ENCODE assay signal across 16 mouse cellular contexts in genomic region chr13:31656249-31656648, GRCm38 (mm10). TPM values are rescaled to one million over a fixed set of nuclear protein-coding genes. Genes with fewer than 3 reads are reported as not detected.
A peak's percentile ranks its signal among the peaks of the same experiment; 100 is the strongest.
DNase-seq lines count a peak whose midpoint lies in the region; ATAC-seq and TF ChIP-seq lines count a peak whose summit lies in the region.
"Had no signal": no experiment of that assay in that cellular context is flagged by ENCODE, and none has a peak within 500 bp of the region (broad histone marks: within the 10 kb centered on the region; RNA-seq: fewer than 3 reads in every experiment).

No protein-coding gene starts in this region.

- H3K9ac ChIP-seq in embryonic facial prominence, embryonic 11.5 days (replicated peaks; ENCODE audit: low read length): no peak overlapping the region
- H3K9ac ChIP-seq in MEL (ENCODE audit: control insufficient read depth, low read depth, low read length, poor library complexity, severe bottlenecking): no peak overlapping the region
- H3K9ac ChIP-seq: heart, embryonic 12.5 days; liver, embryonic 13.5 days; neural tube, embryonic 13.5 days had no signal

- H3K27me3 ChIP-seq in embryonic facial prominence, embryonic 11.5 days (ENCODE audit: control insufficient read depth, insufficient read depth, low read length): no peaks in the 10 kb centered on the region
- peaks cover 29% of the 10 kb centered on the region for H3K27me3 ChIP-seq in embryonic facial prominence, embryonic 10.5 days (replicated peaks; ENCODE audit: low read depth, poor library complexity, severe bottlenecking)
- H3K27me3 ChIP-seq in MEL (ENCODE audit: control insufficient read depth in 1 of 2, insufficient read depth in 2 of 2, low read length in 2 of 2): peaks cover 0 to 1% of the 10 kb centered on the region in 2 experiments; a peak in 1 of 4 replicates
- H3K27me3 ChIP-seq: liver, embryonic 13.5 days had no signal

- TF ChIP-seq EP300 in MEL (IDR thresholded peaks at IDR 0.05; ENCODE audit: low read depth in 1 of 2, low read length in 2 of 2): no peak

- H3K36me3 ChIP-seq in embryonic facial prominence, embryonic 11.5 days (replicated peaks; ENCODE audit: control insufficient read depth, insufficient read depth, low read depth, low read length): no peaks in the 10 kb centered on the region
- no peaks in the 10 kb centered on the region for H3K36me3 ChIP-seq in embryonic facial prominence, embryonic 10.5 days (replicated peaks)
- no peaks in the 10 kb centered on the region for H3K36me3 ChIP-seq in MEL (ENCODE audit: control insufficient read depth in 1 of 2, insufficient read depth in 2 of 2, low read length in 2 of 2)
- H3K36me3 ChIP-seq: heart, embryonic 12.5 days; liver, embryonic 13.5 days; neural tube, embryonic 13.5 days had no signal

- intact Hi-C loops in left cerebral cortex, adult 2 months (cut with DNase I): loop anchor here (5.0 kb wide), 2 partner anchors 664 to 759 kb away; no protein-coding TSS in a partner anchor

- no peak overlapping the region for H3K4me2 ChIP-seq in embryonic facial prominence, embryonic 11.5 days (ENCODE audit: low read depth, low read length)
- H3K4me2 ChIP-seq: heart, embryonic 12.5 days; liver, embryonic 13.5 days; neural tube, embryonic 13.5 days had no signal

- H3K4me1 ChIP-seq in embryonic facial prominence, embryonic 11.5 days (ENCODE audit: control insufficient read depth, insufficient read depth, low read length): no peaks in the 10 kb centered on the region
- H3K4me1 ChIP-seq in embryonic facial prominence, embryonic 10.5 days: peaks cover 4% of the 10 kb centered on the region; the same call in 1 of the 2 replicates
- no peaks in the 10 kb centered on the region for H3K4me1 ChIP-seq in MEL (ENCODE audit: control insufficient read depth in 1 of 2, insufficient read depth in 2 of 2, low read length in 2 of 2)
- H3K4me1 ChIP-seq: heart, embryonic 12.5 days; liver, embryonic 13.5 days; neural tube, embryonic 13.5 days had no signal

- 55% methylated on average over 4 of the region's 4 CpGs for WGBS in embryonic facial prominence, embryonic 11.5 days
- 56% methylated on average over 4 of the region's 4 CpGs for WGBS in embryonic facial prominence, embryonic 10.5 days

- no peaks in the 10 kb centered on the region for H3K9me3 ChIP-seq in embryonic facial prominence, embryonic 11.5 days (replicated peaks; ENCODE audit: control insufficient read depth, low read length)
- no peaks in the 10 kb centered on the region for H3K9me3 ChIP-seq in embryonic facial prominence, embryonic 10.5 days
- H3K9me3 ChIP-seq in MEL (replicated peaks; ENCODE audit: insufficient read depth, low read length): no peaks in the 10 kb centered on the region
- H3K9me3 ChIP-seq: heart, embryonic 12.5 days; liver, embryonic 13.5 days; neural tube, embryonic 13.5 days had no signal

- DNase-seq in embryonic facial prominence, embryonic 11.5 days (ENCODE audit: low spot score): peak; percentile 26
- no peak for DNase-seq in embryonic facial prominence, embryonic 10.5 days (ENCODE audit: low spot score)
- DNase-seq in left cerebral cortex, adult 2 months (ENCODE audit: extremely low spot score in 1 of 2, low spot score in 2 of 2): no peak
- DNase-seq in left cerebral cortex, adult 9 months (ENCODE audit: low spot score in 2 of 2): no peak
- DNase-seq in 3T3-L1 (ENCODE audit: low read depth, low spot score): peak; percentile 43
- peak; percentile 34 for DNase-seq in MEL (ENCODE audit: low read depth, low spot score)
- DNase-seq in frontal cortex, postnatal 14 days (ENCODE audit: low spot score in 2 of 2): no peak
- DNase-seq in cerebellum, adult 9-11 months: no peak
- DNase-seq: adrenal gland, adult 2 months; gastrocnemius, postnatal 25 days; heart, postnatal 4 days; kidney, adult 11 months; liver, embryonic 13.5 days had no signal

- peak; percentile 34 for TF ChIP-seq RAD21 in MEL (IDR thresholded peaks at IDR 0.05; ENCODE audit: low read depth, low read length)

- no peak for TF ChIP-seq POLR2A in MEL (IDR thresholded peaks at IDR 0.05; ENCODE audit: control insufficient read depth in 1 of 2, insufficient read depth in 1 of 2, low read depth in 1 of 2, low read length in 2 of 2, poor library complexity in 1 of 2)

- H3K79me2 ChIP-seq in MEL (ENCODE audit: control insufficient read depth, insufficient read depth, low read length, poor library complexity): no peaks in the 10 kb centered on the region

- no peak overlapping the region for H3K4me3 ChIP-seq in embryonic facial prominence, embryonic 11.5 days (ENCODE audit: low read depth, low read length)
- H3K4me3 ChIP-seq in embryonic facial prominence, embryonic 10.5 days: no peak overlapping the region
- no peak overlapping the region for H3K4me3 ChIP-seq in left cerebral cortex, adult 2 months
- no peak overlapping the region for H3K4me3 ChIP-seq in MEL (ENCODE audit: control insufficient read depth in 1 of 2, insufficient read depth in 1 of 2, low read depth in 2 of 2, low read length in 2 of 2)
- H3K4me3 ChIP-seq: erythroblast, embryonic 14.5 days; heart, embryonic 12.5 days; liver, embryonic 13.5 days; neural tube, embryonic 13.5 days had no signal

- no peak for ATAC-seq in embryonic facial prominence, embryonic 11.5 days (replicated peaks; ENCODE audit: insufficient number of reproducible peaks, low FRiP score, low TSS enrichment, low read depth)

- TF ChIP-seq CTCF in left cerebral cortex, adult 2 months (IDR thresholded peaks at IDR 0.05): peak; percentile 47
- TF ChIP-seq CTCF in MEL (IDR thresholded peaks at IDR 0.05 in 2 of 3, conservative IDR thresholded peaks at IDR 0.05 in 1 of 3; ENCODE audit: control insufficient read depth in 1 of 3, insufficient read depth in 1 of 3, low read depth in 2 of 3, low read length in 3 of 3, poor library complexity in 1 of 3, severe bottlenecking in 1 of 3): peak in 2 of 3 experiments; percentile 23 to 55; a peak in 2 of 6 replicates

- H3K27ac ChIP-seq in embryonic facial prominence, embryonic 11.5 days (replicated peaks; ENCODE audit: low read depth, low read length): no peak overlapping the region
- H3K27ac ChIP-seq in embryonic facial prominence, embryonic 10.5 days (replicated peaks): no peak overlapping the region
- H3K27ac ChIP-seq in left cerebral cortex, adult 2 months: no peak overlapping the region
- no peak overlapping the region for H3K27ac ChIP-seq in MEL (ENCODE audit: control insufficient read depth, low read depth, low read length)
- H3K27ac ChIP-seq: liver, embryonic 13.5 days; neural tube, embryonic 13.5 days had no signal

TF ChIP-seq in MEL, 35 proteins besides CTCF, POLR2A, EP300 and RAD21:
- TF ChIP-seq ZC3H11A (IDR thresholded peaks at IDR 0.05; ENCODE audit: low read depth, low read length) (peak; percentile 27; the same call in 1 of the 2 replicates), ZKSCAN1 (IDR thresholded peaks at IDR 0.05; ENCODE audit: low read depth, low read length) (no peak), TBP (IDR thresholded peaks at IDR 0.05; ENCODE audit: low read depth, low read length) (no peak), SMC3 (IDR thresholded peaks at IDR 0.05; ENCODE audit: low read depth, low read length) (peak; percentile 60), ZMIZ1 (IDR thresholded peaks at IDR 0.05; ENCODE audit: low read depth, low read length) (no peak), ZNF384 (IDR thresholded peaks at IDR 0.05; ENCODE audit: low read depth, low read length) (no peak), GATA1 (IDR thresholded peaks at IDR 0.05; ENCODE audit: low read depth, low read length) (no peak), BHLHE40 (IDR thresholded peaks at IDR 0.05; ENCODE audit: borderline replicate concordance, low read depth, low read length) (no peak)

RNA-seq across cellular contexts. Expression of gene Foxf2, which starts 30.6 kb away (rescaled TPM):
- 12.3 and 14.7 TPM in 2 replicates for polyA plus RNA-seq in embryonic facial prominence, embryonic 11.5 days (2014; fragmentation: Nextera tagmentation; extraction: Ambion mirVana)
- 10.8 and 12.8 TPM in 2 replicates for polyA plus RNA-seq in embryonic facial prominence, embryonic 10.5 days (2016; fragmentation: Nextera tagmentation; extraction: Ambion mirVana)
- 1 to 10 TPM; 4.6 to 4.9 TPM for total RNA-seq in left cerebral cortex, adult 2 months (2021)
- not detected in 2 replicates for total RNA-seq in MEL (2012; rRNA removed)
- polyA plus RNA-seq in MEL (2012; ENCODE audit: insufficient read depth in 1 of 2, insufficient read length in 2 of 2, low read depth in 1 of 2, low replicate concordance in 2 of 2, missing spikeins in 1 of 2): not detected
- total RNA-seq: adrenal gland, adult 2 months; gastrocnemius, postnatal 25 days; heart, postnatal 4 days had no signal
- polyA plus RNA-seq: adrenal gland, adult 2 months; erythroblast, embryonic 14.5 days; heart, embryonic 12.5 days; liver, embryonic 13.5 days had no signal

Comparison
In these comparisons a context has a peak if more than half of its experiments do, and no peak if none do; other contexts are left out.
1. DNase-seq: peak in embryonic facial prominence, embryonic 11.5 days (single experiment), 3T3-L1 (single experiment) and MEL (single experiment); none in embryonic facial prominence, embryonic 10.5 days (single experiment), left cerebral cortex, adult 2 months (0 of 2), left cerebral cortex, adult 9 months (0 of 2), frontal cortex, postnatal 14 days (0 of 2) and cerebellum, adult 9-11 months (single experiment).
2. RNA of gene Foxf2, which starts 30.6 kb away (polyA plus RNA-seq): 10.8 to 12.8 TPM in embryonic facial prominence, embryonic 10.5 days and 12.3 to 14.7 TPM in embryonic facial prominence, embryonic 11.5 days; not detected in MEL; every median in the first group is over 10 times any median in the second.